Mouse (Mus musculus): ENCODE results near the gene Cass4. TPM values are rescaled to one million over a fixed set of nuclear protein-coding genes. Genes with fewer than 3 reads are reported as not detected.

Cass4 gene
- total and polyA plus RNA-seq, 3 experiments, result 2.9 to 5.3 (median 3.8) TPM

- Histone ChIP-seq H3K4me2 (ENCODE audit: insufficient read depth, low read depth, poor library complexity, severe bottlenecking) (peak overlapping the region; percentile 92), H3K79me2 (replicated peaks; ENCODE audit: control insufficient read depth, extremely low read depth, insufficient read depth, poor library complexity, severe bottlenecking) (no peaks in the 10 kb centered on the region), H3K27me3 (replicated peaks) (peaks cover 17% of the 10 kb centered on the region), H3K4me3 (replicated peaks in 1 of 3; ENCODE audit: low read depth in 2 of 3, low read length in 2 of 3, poor library complexity in 1 of 3) (no peak overlapping the region), H3K9ac (ENCODE audit: insufficient read depth, low read depth) (no peak overlapping the region), H3K36me3 (replicated peaks in 1 of 2; ENCODE audit: control insufficient read depth in 1 of 2, insufficient read depth in 1 of 2, low read length in 1 of 2) (peaks cover 0 to 7% of the 10 kb centered on the region in 2 experiments), H3K9me3 (replicated peaks; ENCODE audit: low read length) (no peaks in the 10 kb centered on the region), H3K4me1 (ENCODE audit: control insufficient read depth in 1 of 2, insufficient read depth in 2 of 2) (peaks cover 4 to 11% of the 10 kb centered on the region in 2 experiments; a peak in 3 of 4 replicates), H3K27ac (ENCODE audit: insufficient read depth, low read depth) (no peak overlapping the region)
- dilution Hi-C loops (cut with MboI; ENCODE audit: extremely low pct_ligation_motif_present, extremely low pct_unique_long_range_greater_than_20kb, low sequenced_read_pairs), result no loop called here
- TF ChIP-seq CHD2 (IDR thresholded peaks at IDR 0.05; ENCODE audit: low read length) (no peak), ZKSCAN1 (IDR thresholded peaks at IDR 0.05; ENCODE audit: borderline replicate concordance, low read depth, low read length) (no peak), ETS1 (conservative IDR thresholded peaks at IDR 0.05; ENCODE audit: low read depth, low read length) (no peak), SMC3 (IDR thresholded peaks at IDR 0.05; ENCODE audit: low read depth, low read length) (no peak), BHLHE40 (IDR thresholded peaks at IDR 0.05; ENCODE audit: low read depth, low read length) (no peak), POLR2A (IDR thresholded peaks at IDR 0.05; ENCODE audit: low read depth, low read length) (no peak), UBTF (IDR thresholded peaks at IDR 0.05; ENCODE audit: low read depth, low read length) (no peak), ZMIZ1 (IDR thresholded peaks at IDR 0.05; ENCODE audit: low read depth, low read length) (no peak), CTCF (conservative IDR thresholded peaks at IDR 0.05 in 1 of 2, IDR thresholded peaks at IDR 0.05 in 1 of 2; ENCODE audit: low read depth in 2 of 2, low read length in 2 of 2) (no peak), MAFK (IDR thresholded peaks at IDR 0.05; ENCODE audit: insufficient replicate concordance, low read length) (no peak), MEF2A (IDR thresholded peaks at IDR 0.05; ENCODE audit: borderline replicate concordance, low read depth, low read length) (no peak)
- in situ Hi-C loops (cut with MboI; ENCODE audit: low pct_ligation_motif_present, low pct_unique_long_range_greater_than_20kb, low sequenced_read_pairs), result loop anchor here (10.0 to 25.0 kb wide), 3 partner anchors 298 to 611 kb away; no protein-coding TSS in a partner anchor
- DNase-seq (ENCODE audit: extremely low read depth), result no peak
Measured at GRCm38 (mm10) chr2:172476707-172477260, 83.2 kb downstream of the Cass4 start.

GRCm38 (mm10) chr2:172477350-172477749, 83.8 kb downstream of the Cass4 start:
- peak overlapping the region; percentile 38 for H3K9ac ChIP-seq (ENCODE audit: insufficient read depth, low read depth)
- in situ Hi-C loops (cut with MboI; ENCODE audit: low pct_ligation_motif_present, low pct_unique_long_range_greater_than_20kb, low sequenced_read_pairs) (loop anchor here (10.0 to 25.0 kb wide), 3 partner anchors 297 to 610 kb away; no protein-coding TSS in a partner anchor), dilution Hi-C loops (cut with MboI; ENCODE audit: extremely low pct_ligation_motif_present, extremely low pct_unique_long_range_greater_than_20kb, low sequenced_read_pairs) (no loop called here)
- no peak overlapping the region for H3K27ac ChIP-seq (ENCODE audit: insufficient read depth, low read depth)
- no peaks in the 10 kb centered on the region for H3K79me2 ChIP-seq (replicated peaks; ENCODE audit: control insufficient read depth, extremely low read depth, insufficient read depth, poor library complexity, severe bottlenecking)
- H3K36me3 ChIP-seq (replicated peaks in 1 of 2; ENCODE audit: control insufficient read depth in 1 of 2, insufficient read depth in 1 of 2, low read length in 1 of 2), result peaks cover 0 to 1% of the 10 kb centered on the region in 2 experiments
- DNase-seq (ENCODE audit: extremely low read depth), result no peak
- peaks cover 4 to 11% of the 10 kb centered on the region in 2 experiments; a peak in 3 of 4 replicates for H3K4me1 ChIP-seq (ENCODE audit: control insufficient read depth in 1 of 2, insufficient read depth in 2 of 2)
- H3K27me3 ChIP-seq (replicated peaks), result peaks cover 22% of the 10 kb centered on the region
- peak overlapping the region; percentile 92 for H3K4me2 ChIP-seq (ENCODE audit: insufficient read depth, low read depth, poor library complexity, severe bottlenecking)
- H3K9me3 ChIP-seq (replicated peaks; ENCODE audit: low read length), result no peaks in the 10 kb centered on the region
- peak overlapping the region; percentile 9 to 53 (median 49) for H3K4me3 ChIP-seq (replicated peaks in 1 of 3; ENCODE audit: low read depth in 2 of 3, low read length in 2 of 3, poor library complexity in 1 of 3)
- TF ChIP-seq POLR2AphosphoS2 (IDR thresholded peaks at IDR 0.05; ENCODE audit: low read depth, low read length) (no peak), E2F4 (IDR thresholded peaks at IDR 0.05; ENCODE audit: insufficient replicate concordance, low read depth, low read length) (no peak), MEF2A (IDR thresholded peaks at IDR 0.05; ENCODE audit: borderline replicate concordance, low read depth, low read length) (no peak), ZNF384 (IDR thresholded peaks at IDR 0.05; ENCODE audit: low read depth, low read length) (no peak), MAX (IDR thresholded peaks at IDR 0.05; ENCODE audit: low read length) (no peak), CHD1 (IDR thresholded peaks at IDR 0.05; ENCODE audit: low read depth, low read length) (no peak), TBP (conservative IDR thresholded peaks at IDR 0.05; ENCODE audit: low read depth, low read length) (no peak), MAZ (IDR thresholded peaks at IDR 0.05; ENCODE audit: low read depth, low read length) (no peak), NELFE (IDR thresholded peaks at IDR 0.05; ENCODE audit: low read depth, low read length) (no peak), USF1 (IDR thresholded peaks at IDR 0.05; ENCODE audit: low read depth, low read length) (no peak), KAT2A (IDR thresholded peaks at IDR 0.05; ENCODE audit: insufficient replicate concordance, low read length) (no peak), TCF12 (IDR thresholded peaks at IDR 0.05; ENCODE audit: low read depth, low read length) (no peak), MXI1 (IDR thresholded peaks at IDR 0.05; ENCODE audit: low read depth, low read length) (no peak), HCFC1 (IDR thresholded peaks at IDR 0.05; ENCODE audit: low read depth, low read length) (no peak), JUND (conservative IDR thresholded peaks at IDR 0.05; ENCODE audit: low read depth, low read length) (no peak), ZKSCAN1 (IDR thresholded peaks at IDR 0.05; ENCODE audit: borderline replicate concordance, low read depth, low read length) (no peak)

Measured in CH12.LX (cell line).